Mouse (Mus musculus): ENCODE results near the gene Upk3bl.

Upk3bl gene

GRCm38 (mm10) chr5:136054301-136055077 is at the start of gene Upk3bl:
Gene Upk3bl, plus strand, starts transcription at chr5:136054492.
- DNase-seq (ENCODE audit: extremely low spot score, low spot score) = no peak

- DNase-seq (ENCODE audit: extremely low spot score, low spot score) = no peak
Observed at GRCm38 (mm10) chr5:136004537-136004936, 49.8 kb upstream of the Upk3bl start.

- DNase-seq (ENCODE audit: extremely low spot score, low spot score) = no peak
Observed at GRCm38 (mm10) chr5:136007745-136008144, 46.5 kb upstream of the Upk3bl start.

GRCm38 (mm10) chr5:136014877-136015276 is 39.4 kb upstream of the Upk3bl start:
- DNase-seq (ENCODE audit: extremely low spot score, low spot score) = no peak

GRCm38 (mm10) chr5:136015586-136015985 is 38.7 kb upstream of the Upk3bl start:
- DNase-seq (ENCODE audit: extremely low spot score, low spot score) = no peak

GRCm38 (mm10) chr5:136016014-136016876 is 38.0 kb upstream of the Upk3bl start:
- no peak for DNase-seq (ENCODE audit: extremely low spot score, low spot score)

- no peak for DNase-seq (ENCODE audit: extremely low spot score, low spot score)
Observed at GRCm38 (mm10) chr5:136017262-136017661, 37.0 kb upstream of the Upk3bl start.

GRCm38 (mm10) chr5:136018726-136019125 is 35.6 kb upstream of the Upk3bl start:
- DNase-seq (ENCODE audit: extremely low spot score, low spot score) = no peak

GRCm38 (mm10) chr5:136019907-136020306 is 34.4 kb upstream of the Upk3bl start:
- DNase-seq (ENCODE audit: extremely low spot score, low spot score) = no peak

- DNase-seq (ENCODE audit: extremely low spot score, low spot score) = no peak
Observed at GRCm38 (mm10) chr5:136025712-136026111, 28.6 kb upstream of the Upk3bl start.

- DNase-seq (ENCODE audit: extremely low spot score, low spot score) = no peak
Observed at GRCm38 (mm10) chr5:136026859-136027258, 27.4 kb upstream of the Upk3bl start.

GRCm38 (mm10) chr5:136027612-136028311 is 26.5 kb upstream of the Upk3bl start:
- DNase-seq (ENCODE audit: extremely low spot score, low spot score) = no peak

GRCm38 (mm10) chr5:136034868-136035267 is 19.4 kb upstream of the Upk3bl start:
- no peak for DNase-seq (ENCODE audit: extremely low spot score, low spot score)

GRCm38 (mm10) chr5:136035285-136035684 is 19.0 kb upstream of the Upk3bl start:
- DNase-seq (ENCODE audit: extremely low spot score, low spot score) = no peak

- no peak for DNase-seq (ENCODE audit: extremely low spot score, low spot score)
Observed at GRCm38 (mm10) chr5:136036667-136037066, 17.6 kb upstream of the Upk3bl start.

GRCm38 (mm10) chr5:136038258-136039214 is 15.8 kb upstream of the Upk3bl start, which contains the start of gene Upk3b:
Gene Upk3b, plus strand, starts transcription at chr5:136038496.
- no peak for DNase-seq (ENCODE audit: extremely low spot score, low spot score)

GRCm38 (mm10) chr5:136040210-136040609 is 14.1 kb upstream of the Upk3bl start:
- DNase-seq (ENCODE audit: extremely low spot score, low spot score) = no peak

GRCm38 (mm10) chr5:136041260-136041659 is 13.0 kb upstream of the Upk3bl start:
- DNase-seq (ENCODE audit: extremely low spot score, low spot score) = no peak

- no peak for DNase-seq (ENCODE audit: extremely low spot score, low spot score)
Observed at GRCm38 (mm10) chr5:136041666-136042065, 12.6 kb upstream of the Upk3bl start.

- DNase-seq (ENCODE audit: extremely low spot score, low spot score) = no peak
Observed at GRCm38 (mm10) chr5:136044865-136045264, 9.4 kb upstream of the Upk3bl start.

- peak; percentile 40 for DNase-seq (ENCODE audit: extremely low spot score, low spot score)
Observed at GRCm38 (mm10) chr5:136045408-136045807, 8.9 kb upstream of the Upk3bl start.
